Mouse (Mus musculus) midbrain, embryonic 14.5 days (tissue): ENCODE measurements around the gene Phc2. TPM values are rescaled to one million over a fixed set of nuclear protein-coding genes. Genes with fewer than 3 reads are reported as not detected.

Source experiments
- ATAC-seq: fragments of 200-750 bp; cut with Nextera tagmentation; 2 replicates; pipeline ENCODE4 v1.8.0; 2017; ENCODE audit warnings: moderate number of reproducible peaks, moderate library complexity; ENCODE audit not compliant: low FRiP score, low TSS enrichment
- DNase-seq: peaks from one replicate; pipeline ENCODE4 v3.0.0-alpha.2; 2015
- H3K27ac ChIP-seq: fragments of 300-500 bp; sonication (generic); replicated peaks from 2 replicates; pipeline ENCODE4 v1.5.1; 2014; ENCODE audit warnings: mild to moderate bottlenecking, low read depth, low read length, moderate library complexity
- H3K27me3 ChIP-seq: fragments of 300-500 bp; sonication (generic); 2 replicates; pipeline ENCODE4 v1.6.1; 2014; ENCODE audit warnings: low read length, control low read depth, mixed read lengths; ENCODE audit not compliant: control insufficient read depth, insufficient read depth
- H3K36me3 ChIP-seq: fragments of 300-500 bp; sonication (generic); 2 replicates; pipeline ENCODE4 v1.6.1; 2014; ENCODE audit warnings: low read length, control low read depth; ENCODE audit not compliant: control insufficient read depth, insufficient read depth
- H3K4me1 ChIP-seq: fragments of 300-500 bp; sonication (generic); 2 replicates; pipeline ENCODE4 v1.6.1; 2014; ENCODE audit warnings: mild to moderate bottlenecking, antibody characterized with exemption, low read length, control low read depth; ENCODE audit not compliant: control insufficient read depth, insufficient read depth
- H3K4me2 ChIP-seq: fragments of 300-500 bp; sonication (generic); 2 replicates; pipeline ENCODE4 v1.6.1; 2014; ENCODE audit warnings: mild to moderate bottlenecking, low read length, moderate library complexity
- H3K4me3 ChIP-seq: fragments of 300-500 bp; sonication (generic); replicated peaks from 2 replicates; pipeline ENCODE4 v1.5.1; 2014; ENCODE audit warnings: low read depth, low read length
- H3K9ac ChIP-seq: fragments of 300-500 bp; sonication (generic); replicated peaks from 2 replicates; pipeline ENCODE4 v1.6.1; 2014; ENCODE audit warnings: mild to moderate bottlenecking, low read length, moderate library complexity
- H3K9me3 ChIP-seq: fragments of 300-500 bp; sonication (generic); 2 replicates; pipeline ENCODE4 v1.6.1; 2016; ENCODE audit warnings: low read length, control low read depth, mixed read lengths; ENCODE audit not compliant: control insufficient read depth
- WGBS: fragments of 180-500 bp; shearing (Covaris S2); extraction: QIAGEN DNeasy Blood & Tissue Kit; methylation state at CpG from one replicate; pipeline ENCODE4 v1.1.7; 2014; 5-methylcytosine and 5-hydroxymethylcytosine counted together
- polyA plus RNA-seq: library from polyadenylated mRNA; unstranded; fragments of >200 nt; fragmentation: Nextera tagmentation; extraction: Ambion mirVana; gene quantifications from 2 replicates; pipeline ENCODE4 v1.2.1, GENCODE M21; 2014

The Phc2 gene
- polyA plus RNA-seq, 1 experiment from 2014 or later = 48.4 TPM

- no peak overlapping the region for H3K27ac ChIP-seq
- DNase-seq (no peak), ATAC-seq (no peak)
- no peak overlapping the region for H3K4me3 ChIP-seq
- no peaks in the 10 kb centered on the region for H3K9me3 ChIP-seq
- WGBS = 84% methylated on average over 24 of the region's 24 CpGs
- peaks cover 78% of the 10 kb centered on the region for H3K36me3 ChIP-seq
- no peak overlapping the region for H3K9ac ChIP-seq
- H3K27me3 ChIP-seq = no peaks in the 10 kb centered on the region
- H3K4me1 ChIP-seq = no peaks in the 10 kb centered on the region
- no peak overlapping the region for H3K4me2 ChIP-seq
Observed at GRCm38 (mm10) chr4:128787023-128787939, 132.8 kb downstream of the Phc2 start.

- 96% methylated on average over 4 of the region's 4 CpGs for WGBS
- Histone ChIP-seq H3K4me2 (no peak overlapping the region), H3K27ac (no peak overlapping the region), H3K36me3 (peaks cover 75% of the 10 kb centered on the region), H3K9me3 (no peaks in the 10 kb centered on the region), H3K9ac (no peak overlapping the region), H3K27me3 (no peaks in the 10 kb centered on the region), H3K4me1 (no peaks in the 10 kb centered on the region), H3K4me3 (no peak overlapping the region)
- no peak for DNase-seq
- no peak for ATAC-seq
Observed at GRCm38 (mm10) chr4:128788108-128788507, 133.6 kb downstream of the Phc2 start.

GRCm38 (mm10) chr4:128789646-128790045, 135.1 kb downstream of the Phc2 start:
- WGBS = 51% methylated on average over 18 of the region's 18 CpGs
- H3K27ac ChIP-seq = no peak overlapping the region
- no peak for DNase-seq
- no peaks in the 10 kb centered on the region for H3K4me1 ChIP-seq
- H3K36me3 ChIP-seq = peaks cover 61% of the 10 kb centered on the region
- H3K27me3 ChIP-seq = no peaks in the 10 kb centered on the region
- no peak overlapping the region for H3K4me2 ChIP-seq
- H3K9me3 ChIP-seq = no peaks in the 10 kb centered on the region
- ATAC-seq = no peak
- H3K4me3 ChIP-seq = no peak overlapping the region
- no peak overlapping the region for H3K9ac ChIP-seq

- no peak overlapping the region for H3K27ac ChIP-seq
- 52% methylated on average over 1 of the region's 1 CpGs for WGBS
- peaks cover 15% of the 10 kb centered on the region for H3K4me1 ChIP-seq
- H3K9me3 ChIP-seq = no peaks in the 10 kb centered on the region
- no peak overlapping the region for H3K4me2 ChIP-seq
- H3K4me3 ChIP-seq = no peak overlapping the region
- no peak overlapping the region for H3K9ac ChIP-seq
- ATAC-seq = no peak
- no peaks in the 10 kb centered on the region for H3K27me3 ChIP-seq
- DNase-seq = no peak
- peaks cover 23% of the 10 kb centered on the region for H3K36me3 ChIP-seq
Observed at GRCm38 (mm10) chr4:128793710-128794109, 139.2 kb downstream of the Phc2 start.

GRCm38 (mm10) chr4:128794198-128794597, 139.7 kb downstream of the Phc2 start:
- Histone ChIP-seq H3K36me3 (peaks cover 23% of the 10 kb centered on the region), H3K9ac (no peak overlapping the region), H3K27me3 (no peaks in the 10 kb centered on the region), H3K27ac (no peak overlapping the region), H3K9me3 (no peaks in the 10 kb centered on the region), H3K4me1 (peaks cover 15% of the 10 kb centered on the region), H3K4me3 (no peak overlapping the region), H3K4me2 (no peak overlapping the region)
- 93% methylated on average over 8 of the region's 8 CpGs for WGBS
- ATAC-seq = no peak
- DNase-seq = no peak

GRCm38 (mm10) chr4:128795596-128795995, 141.1 kb downstream of the Phc2 start:
- H3K36me3 ChIP-seq = peaks cover 19% of the 10 kb centered on the region; the same call in 1 of the 2 replicates
- H3K9me3 ChIP-seq = no peaks in the 10 kb centered on the region
- H3K4me1 ChIP-seq = peaks cover 18% of the 10 kb centered on the region
- no peak overlapping the region for H3K9ac ChIP-seq
- no peak overlapping the region for H3K4me3 ChIP-seq
- DNase-seq = peak; percentile 73
- WGBS = 5% methylated on average over 9 of the region's 9 CpGs
- ATAC-seq = peak; percentile 57; the same call in 1 of the 2 replicates
- H3K27me3 ChIP-seq = no peaks in the 10 kb centered on the region
- no peak overlapping the region for H3K4me2 ChIP-seq
- H3K27ac ChIP-seq = no peak overlapping the region

- H3K9ac ChIP-seq = no peak overlapping the region
- no peak overlapping the region for H3K4me2 ChIP-seq
- ATAC-seq (no peak), DNase-seq (no peak)
- H3K36me3 ChIP-seq = peaks cover 15% of the 10 kb centered on the region; the same call in 1 of the 2 replicates
- no peaks in the 10 kb centered on the region for H3K9me3 ChIP-seq
- peaks cover 25% of the 10 kb centered on the region for H3K4me1 ChIP-seq
- H3K27me3 ChIP-seq = no peaks in the 10 kb centered on the region
- no peak overlapping the region for H3K27ac ChIP-seq
- 48% methylated on average over 8 of the region's 8 CpGs for WGBS
- H3K4me3 ChIP-seq = no peak overlapping the region
Observed at GRCm38 (mm10) chr4:128796788-128797187, 142.3 kb downstream of the Phc2 start.

GRCm38 (mm10) chr4:128801675-128802465, 147.4 kb downstream of the Phc2 start:
- Histone ChIP-seq H3K4me3 (no peak overlapping the region), H3K9ac (no peak overlapping the region), H3K27ac (no peak overlapping the region), H3K36me3 (0 out of 2 replicates have a peak, but pooled peaks cover 6% of the 10 kb centered on the region), H3K9me3 (no peaks in the 10 kb centered on the region), H3K4me2 (no peak overlapping the region), H3K4me1 (peaks cover 36% of the 10 kb centered on the region), H3K27me3 (no peaks in the 10 kb centered on the region)
- 76% methylated on average over 9 of the region's 9 CpGs for WGBS
- ATAC-seq (no peak), DNase-seq (no peak)
